In the genomic region with DNA sequence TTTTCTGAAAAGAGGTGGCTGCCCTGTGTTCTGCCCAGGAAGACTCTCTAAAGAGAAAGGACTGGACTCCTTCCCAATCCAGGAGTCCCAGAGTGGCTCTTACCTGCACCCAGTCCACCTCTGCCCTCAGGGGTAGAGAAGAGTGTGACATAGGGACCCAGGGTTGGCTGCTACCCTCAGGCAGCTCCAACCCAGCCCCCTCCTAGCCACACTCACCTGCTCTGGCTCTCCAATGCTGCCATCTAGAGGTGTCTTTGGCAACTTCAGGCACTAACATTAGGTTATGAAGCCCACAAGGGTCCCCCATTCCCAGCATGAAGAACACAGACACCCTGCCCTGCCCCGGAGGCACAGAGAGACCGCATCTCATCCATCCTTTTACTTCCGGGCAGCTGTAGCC, we compare ENCODE assay signal across 11 mouse cellular contexts.
A peak's percentile ranks its signal among the peaks of the same experiment; 100 is the strongest.
DNase-seq lines count a peak whose midpoint lies in the region; ATAC-seq and TF ChIP-seq lines count a peak whose summit lies in the region.
"Had no signal": no experiment of that assay in that cellular context is flagged by ENCODE, and none has a peak within 500 bp of the region (broad histone marks: within the 10 kb centered on the region; RNA-seq: fewer than 3 reads in every experiment).

No protein-coding gene starts in this region.

- no peak for TF ChIP-seq POLR2A in cerebellum, adult 2 months (IDR thresholded peaks at IDR 0.05; ENCODE audit: borderline replicate concordance, insufficient read depth, low read length)

- intact Hi-C loops in left cerebral cortex, postnatal 10 days (cut with DNase I): loop anchor here (5.0 kb wide), 1 partner anchor 785 kb away; no protein-coding TSS in a partner anchor
- intact Hi-C loops in heart, postnatal 25 days (cut with DNase I): no loop called here

- no peak overlapping the region for H3K4me2 ChIP-seq in hindbrain, embryonic 13.5 days
- H3K4me2 ChIP-seq: liver, embryonic 15.5 days; stomach, embryonic 15.5 days had no signal

- WGBS in cerebellum, adult 2 months: 45% methylated on average over 3 of the region's 3 CpGs
- 53% methylated on average over 3 of the region's 3 CpGs for WGBS in hindbrain, embryonic 13.5 days

- no peak overlapping the region for H3K4me3 ChIP-seq in cerebellum, adult 2 months (replicated peaks; ENCODE audit: insufficient read depth, low read depth, low read length)
- H3K4me3 ChIP-seq in hindbrain, embryonic 13.5 days: no peak overlapping the region
- H3K4me3 ChIP-seq: erythroblast, embryonic 14.5 days; liver, embryonic 15.5 days; stomach, embryonic 15.5 days had no signal

- no peaks in the 10 kb centered on the region; the same call in 1 of the 2 replicates for H3K27me3 ChIP-seq in cerebellum, adult 2 months (ENCODE audit: control insufficient read depth, insufficient read depth, low read length)
- peaks cover 20% of the 10 kb centered on the region; the same call in 1 of the 2 replicates for H3K27me3 ChIP-seq in hindbrain, embryonic 13.5 days
- H3K27me3 ChIP-seq: liver, embryonic 15.5 days; stomach, embryonic 15.5 days had no signal

- peak; percentile 9 to 14 for DNase-seq in cerebellum, adult 2 months
- DNase-seq in thymus, postnatal 25 days: peak; percentile 11
- DNase-seq in thymus, postnatal 36 days: no peak
- peak; percentile 56 to 61 for DNase-seq in left cerebral cortex, postnatal 10 days (ENCODE audit: extremely low spot score in 1 of 2, low spot score in 2 of 2)
- peak; percentile 68 for DNase-seq in right cerebral cortex, postnatal 14 days
- DNase-seq in heart, postnatal 25 days (ENCODE audit: low spot score): no peak

- no peak for ATAC-seq in cerebellum, adult (ENCODE audit: insufficient number of reproducible peaks, low FRiP score, low TSS enrichment)
- ATAC-seq in hindbrain, embryonic 13.5 days (ENCODE audit: low FRiP score): peak; percentile 33; the same call in 1 of the 2 replicates

- no peaks in the 10 kb centered on the region for H3K9me3 ChIP-seq in hindbrain, embryonic 13.5 days
- H3K9me3 ChIP-seq: liver, embryonic 15.5 days; stomach, embryonic 15.5 days had no signal

- no peak overlapping the region for H3K9ac ChIP-seq in hindbrain, embryonic 13.5 days
- H3K9ac ChIP-seq: liver, embryonic 15.5 days; stomach, embryonic 15.5 days had no signal

- H3K36me3 ChIP-seq in hindbrain, embryonic 13.5 days: no peaks in the 10 kb centered on the region
- H3K36me3 ChIP-seq: liver, embryonic 15.5 days; stomach, embryonic 15.5 days had no signal

- no peak overlapping the region for H3K27ac ChIP-seq in cerebellum, adult 2 months (ENCODE audit: insufficient read depth, low read length)
- H3K27ac ChIP-seq in hindbrain, embryonic 13.5 days: no peak overlapping the region
- H3K27ac ChIP-seq: liver, embryonic 15.5 days; stomach, embryonic 15.5 days had no signal

- TF ChIP-seq CTCF in cerebellum, adult 2 months (IDR thresholded peaks at IDR 0.05; ENCODE audit: borderline replicate concordance, insufficient read depth, low read depth, low read length): peak; percentile 54; the same call in 1 of the 2 replicates

- H3K4me1 ChIP-seq in cerebellum, adult 2 months (ENCODE audit: control insufficient read depth, insufficient read depth, low read length): no peaks in the 10 kb centered on the region
- peaks cover 19% of the 10 kb centered on the region for H3K4me1 ChIP-seq in hindbrain, embryonic 13.5 days (replicated peaks)
- H3K4me1 ChIP-seq: liver, embryonic 15.5 days; stomach, embryonic 15.5 days had no signal

Comparison
In these comparisons a context has a peak if more than half of its experiments do, and no peak if none do; other contexts are left out.
1. DNase-seq: peak in cerebellum, adult 2 months (2 of 2), thymus, postnatal 25 days (single experiment), left cerebral cortex, postnatal 10 days (2 of 2) and right cerebral cortex, postnatal 14 days (single experiment); none in thymus, postnatal 36 days (0 of 2) and heart, postnatal 25 days (single experiment).